Mouse (Mus musculus): Measurements from ENCODE around the gene Olfr847.

- TF ChIP-seq CTCF (IDR thresholded peaks at IDR 0.05; ENCODE audit: control insufficient read depth, insufficient read depth, low read length) (no peak), POLR2A (IDR thresholded peaks at IDR 0.05; ENCODE audit: borderline replicate concordance, control insufficient read depth, low read depth, low read length) (no peak)
These were observed 42.3 kb downstream of the Olfr847 start, which contains the start of gene Olfr845 for GRCm38 (mm10) chr9:19336157-19336556.
